Mouse (Mus musculus) mouse trophoblast stem cell (cell line): Measurements from ENCODE around the gene Olfr18.
"Not testable (repeated sequence)": the region's sequence is repeated elsewhere in the genome, so short reads cannot be mapped to it uniquely, and the experiment has no call there.

Experiments used
- in situ Hi-C, 2 experiments: fragments of 300-500 bp; cut with MseI, MboI; formaldehyde crosslinking; loops; 2 replicates in 1 of 2; 3 replicates in 1 of 2; pipeline ENCODE4 v1.15.1; 2025

The Olfr18 gene

GRCm38 (mm10) chr9:20335994-20336393, at the start of gene Olfr18:
Gene Olfr18, minus strand, starts transcription at chr9:20336094.
- in situ Hi-C loops = no loop called here

GRCm38 (mm10) chr9:20385343-20385703, 49.4 kb upstream of the Olfr18 start:
- in situ Hi-C loops = no loop called here

- in situ Hi-C loops = no loop called here
Measured at GRCm38 (mm10) chr9:20384532-20385342, 48.8 kb upstream of the Olfr18 start, which contains the start of gene Zfp560. Gene Zfp560, minus strand, starts transcription at chr9:20385177.

- in situ Hi-C loops = no loop called here
Measured at GRCm38 (mm10) chr9:20383659-20384058, 47.8 kb upstream of the Olfr18 start.

- in situ Hi-C loops = no loop called here
Measured at GRCm38 (mm10) chr9:20374712-20375111, 38.8 kb upstream of the Olfr18 start.

GRCm38 (mm10) chr9:20367311-20367710, 31.4 kb upstream of the Olfr18 start:
- in situ Hi-C loops = no loop called here

GRCm38 (mm10) chr9:20348501-20348900, 12.6 kb upstream of the Olfr18 start:
- in situ Hi-C loops = no loop called here

- in situ Hi-C loops = no loop called here
Measured at GRCm38 (mm10) chr9:20298232-20298631, 37.7 kb downstream of the Olfr18 start, which contains the start of gene Olfr873. Gene Olfr873, plus strand, starts transcription at chr9:20298532.

- in situ Hi-C loops = not testable (repeated sequence)
Measured at GRCm38 (mm10) chr9:20295562-20295961, 40.3 kb downstream of the Olfr18 start.

GRCm38 (mm10) chr9:20282051-20282450, 53.8 kb downstream of the Olfr18 start, which contains the start of gene Olfr39:
Gene Olfr39, plus strand, starts transcription at chr9:20282351.
- in situ Hi-C loops = no loop called here
